Mouse (Mus musculus) right cerebral cortex, postnatal 14 days (tissue): Measurements from ENCODE around the gene Bean1.
"Not testable (repeated sequence)": the region's sequence is repeated elsewhere in the genome, so short reads cannot be mapped to it uniquely, and the experiment has no call there.

ENCODE experiments used
- DNase-seq: peaks from one replicate; pipeline ENCODE4 v3.0.0; 2022

The Bean1 gene

GRCm38 (mm10) chr8:104247054-104247907 is 77.0 kb downstream of the Bean1 start:
- no peak for DNase-seq

GRCm38 (mm10) chr8:104247908-104248275 is 77.7 kb downstream of the Bean1 start:
- no peak for DNase-seq

GRCm38 (mm10) chr8:104248276-104248675 is 78.0 kb downstream of the Bean1 start, which contains the start of gene Tk2:
Gene Tk2 (minus strand): TSS chr8:104248558.
- peak; percentile 80 for DNase-seq

GRCm38 (mm10) chr8:104249442-104249996 is 79.3 kb downstream of the Bean1 start:
- DNase-seq, result no peak

- DNase-seq, result peak; percentile 66
Observed at GRCm38 (mm10) chr8:104250439-104251367, 80.5 kb downstream of the Bean1 start, which contains the start of gene Cklf. Gene Cklf (plus strand): TSS chr8:104250861.

- no peak for DNase-seq
Observed at GRCm38 (mm10) chr8:104251461-104251860, 81.2 kb downstream of the Bean1 start.

GRCm38 (mm10) chr8:104253016-104253415 is 82.8 kb downstream of the Bean1 start:
- DNase-seq, result peak; percentile 22

GRCm38 (mm10) chr8:104261802-104262201 is 91.6 kb downstream of the Bean1 start:
- not testable (repeated sequence) for DNase-seq

GRCm38 (mm10) chr8:104264271-104264935 is 94.2 kb downstream of the Bean1 start:
- not testable (repeated sequence) for DNase-seq

GRCm38 (mm10) chr8:104268368-104268767 is 98.1 kb downstream of the Bean1 start:
- no peak for DNase-seq
